Mouse (Mus musculus) myocyte (in vitro differentiated cells): Measurements from ENCODE around the gene Kremen1. TPM values are rescaled to one million over a fixed set of nuclear protein-coding genes. Genes with fewer than 3 reads are reported as not detected.

Experiments used
- H3K27me3 ChIP-seq: one replicate; pipeline ENCODE4 v1.6.1; 2011; ENCODE audit not compliant: control insufficient read depth, insufficient read depth, insufficient read length
- H3K36me3 ChIP-seq: one replicate; pipeline ENCODE4 v1.6.1; 2011; ENCODE audit not compliant: control insufficient read depth, insufficient read depth
- H3K4me2 ChIP-seq: one replicate; pipeline ENCODE4 v1.6.1; 2011; ENCODE audit warnings: low read depth, control low read depth
- H3K4me3 ChIP-seq: one replicate; pipeline ENCODE4 v1.5.1; 2011; ENCODE audit warnings: mild to moderate bottlenecking, control low read depth, moderate library complexity
- H3K79me2 ChIP-seq: one replicate; pipeline ENCODE4 v1.6.1; 2011; ENCODE audit not compliant: control insufficient read depth, insufficient read depth
- H3ac ChIP-seq: one replicate; pipeline ENCODE4 v1.6.1; 2011; ENCODE audit not compliant: control insufficient read depth, insufficient read length
- CEBPB ChIP-seq: IDR thresholded peaks from 2 replicates; pipeline ENCODE4 v1.6.1; 2011; ENCODE audit warnings: mild to moderate bottlenecking, moderate library complexity; ENCODE audit not compliant: poor library complexity, insufficient read depth, severe bottlenecking
- E2F4 ChIP-seq: IDR thresholded peaks from one replicate; pipeline ENCODE4 v1.6.1; 2011; ENCODE audit warnings: mild to moderate bottlenecking, control low read depth, moderate library complexity; ENCODE audit not compliant: insufficient read depth
- MAX ChIP-seq: IDR thresholded peaks from one replicate; pipeline ENCODE4 v1.6.1; 2011; ENCODE audit warnings: low read depth, mild to moderate bottlenecking, control low read depth
- MYOD1 ChIP-seq, 3 experiments: IDR thresholded peaks; one replicate each; pipeline ENCODE4 v1.6.1; 2011; ENCODE audit warnings: control low read depth in 2 of 3, low read depth in 2 of 3, mild to moderate bottlenecking in 2 of 3, moderate library complexity in 1 of 3; ENCODE audit not compliant: insufficient read length in 2 of 3, control insufficient read depth in 1 of 3
- MYOG ChIP-seq, 3 experiments: IDR thresholded peaks; one replicate each; pipeline ENCODE4 v1.6.1; 2011; ENCODE audit warnings: control low read depth in 2 of 3, low read depth in 2 of 3, mild to moderate bottlenecking in 2 of 3; ENCODE audit not compliant: insufficient read length in 2 of 3, control insufficient read depth in 1 of 3, insufficient read depth in 1 of 3
- POLR2A ChIP-seq: IDR thresholded peaks from one replicate; pipeline ENCODE4 v1.6.1; 2011; ENCODE audit warnings: low read depth, mild to moderate bottlenecking, control low read depth, moderate library complexity; ENCODE audit not compliant: insufficient read length
- POLR2AphosphoS2 ChIP-seq: IDR thresholded peaks from one replicate; pipeline ENCODE4 v1.6.1; 2011; ENCODE audit warnings: low read depth, control low read depth; ENCODE audit not compliant: insufficient read length
- REST ChIP-seq: IDR thresholded peaks from one replicate; pipeline ENCODE4 v1.6.1; 2011; ENCODE audit warnings: mild to moderate bottlenecking, control low read depth, moderate library complexity; ENCODE audit not compliant: insufficient read depth, insufficient read length
- SRF ChIP-seq: IDR thresholded peaks from one replicate; pipeline ENCODE4 v1.6.1; 2011; ENCODE audit warnings: low read depth; ENCODE audit not compliant: control insufficient read depth, insufficient read length
- TCF12 ChIP-seq: IDR thresholded peaks from one replicate; pipeline ENCODE4 v1.6.1; 2011; ENCODE audit warnings: mild to moderate bottlenecking, control low read depth; ENCODE audit not compliant: poor library complexity, insufficient read depth, severe bottlenecking
- TCF3 ChIP-seq: IDR thresholded peaks from one replicate; pipeline ENCODE4 v1.6.1; 2011; ENCODE audit warnings: low read depth, control low read depth; ENCODE audit not compliant: insufficient read length
- USF1 ChIP-seq: IDR thresholded peaks from one replicate; pipeline ENCODE4 v1.6.1; 2011; ENCODE audit warnings: low read depth, mild to moderate bottlenecking, control low read depth, moderate library complexity
- polyA plus RNA-seq: library from polyadenylated mRNA; unstranded; fragments of >200 nt; fragmentation: generic; extraction: Trizol; gene quantifications from one replicate; pipeline ENCODE4 v1.2.1, GENCODE M21; 2012; ENCODE audit warnings: missing spikeins

Gene Kremen1
- polyA plus RNA-seq, 1 experiment: 79.3 TPM

GRCm38 (mm10) chr11:5163421-5163820 is 97.9 kb downstream of the Kremen1 start:
- Histone ChIP-seq H3ac (no peak overlapping the region), H3K79me2 (no peaks in the 10 kb centered on the region), H3K4me3 (no peak overlapping the region), H3K27me3 (peaks cover 7% of the 10 kb centered on the region), H3K36me3 (no peaks in the 10 kb centered on the region), H3K4me2 (no peak overlapping the region)
- TF ChIP-seq E2F4: no peak
- TF ChIP-seq SRF: no peak
- no peak for TF ChIP-seq MAX
- TF ChIP-seq TCF3: no peak
- TF ChIP-seq MYOG (IDR thresholded peaks at IDR 0.05; ENCODE audit: control insufficient read depth in 1 of 3, insufficient read depth in 1 of 3, insufficient read length in 2 of 3, low read depth in 2 of 3): no peak
- no peak for TF ChIP-seq POLR2AphosphoS2
- TF ChIP-seq TCF12: no peak
- TF ChIP-seq POLR2A: no peak
- TF ChIP-seq CEBPB: no peak
- TF ChIP-seq MYOD1 (IDR thresholded peaks at IDR 0.05; ENCODE audit: control insufficient read depth in 1 of 3, insufficient read length in 2 of 3, low read depth in 2 of 3): no peak
- TF ChIP-seq REST: no peak
- no peak for TF ChIP-seq USF1

DNA sequence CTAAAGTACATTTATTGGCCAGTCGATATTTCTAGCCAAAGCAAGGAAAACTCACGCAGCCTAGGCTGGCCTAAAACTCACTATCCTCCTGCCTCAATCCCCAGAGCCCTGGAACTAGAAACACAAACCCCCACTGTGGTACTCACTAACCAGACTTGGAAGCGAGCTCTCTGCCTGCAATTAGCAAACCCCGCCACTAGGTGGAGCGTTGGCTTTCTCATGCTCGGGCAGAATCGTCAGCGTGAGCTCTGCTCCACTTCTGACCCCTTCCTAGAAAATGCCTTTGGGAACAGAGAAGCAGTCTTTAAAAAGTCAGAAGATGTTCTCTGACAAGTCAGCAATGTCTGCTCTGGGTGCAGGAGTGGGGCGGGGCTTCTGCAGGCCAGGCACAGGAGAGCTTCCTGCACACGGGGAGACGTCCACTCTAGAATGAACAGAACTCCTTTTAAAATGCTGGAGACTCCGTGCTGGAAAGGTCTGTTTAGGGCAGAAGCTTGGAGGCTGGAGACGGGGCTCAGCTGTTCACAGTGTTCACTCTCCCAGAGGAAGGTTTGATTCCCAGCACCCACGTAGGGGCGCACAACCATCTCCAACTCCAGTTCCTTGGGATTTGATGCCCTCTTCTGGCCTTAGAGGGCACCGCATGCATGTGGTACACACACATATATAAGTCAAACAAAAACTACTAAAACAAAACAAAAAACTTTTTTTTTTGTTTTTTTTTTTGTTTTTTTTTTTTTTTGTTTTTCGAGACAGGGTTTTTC is 100.5 kb downstream of the Kremen1 start:
- no peak overlapping the region for H3K4me3 ChIP-seq
- H3K79me2 ChIP-seq: no peaks in the 10 kb centered on the region
- TF ChIP-seq E2F4: no peak
- no peak for TF ChIP-seq MYOD1 (IDR thresholded peaks at IDR 0.05; ENCODE audit: control insufficient read depth in 1 of 3, insufficient read length in 2 of 3, low read depth in 2 of 3)
- no peak for TF ChIP-seq POLR2A
- TF ChIP-seq MYOG (IDR thresholded peaks at IDR 0.05; ENCODE audit: control insufficient read depth in 1 of 3, insufficient read depth in 1 of 3, insufficient read length in 2 of 3, low read depth in 2 of 3): no peak
- no peak for TF ChIP-seq TCF3
- no peak for TF ChIP-seq REST
- no peak for TF ChIP-seq POLR2AphosphoS2
- no peak for TF ChIP-seq SRF
- no peak for TF ChIP-seq TCF12
- no peak overlapping the region for H3ac ChIP-seq
- H3K36me3 ChIP-seq: no peaks in the 10 kb centered on the region
- H3K4me2 ChIP-seq: no peak overlapping the region
- peaks cover 12% of the 10 kb centered on the region for H3K27me3 ChIP-seq

GRCm38 (mm10) chr11:5158056-5158455 is 103.3 kb downstream of the Kremen1 start:
- no peak overlapping the region for H3K4me2 ChIP-seq
- TF ChIP-seq TCF3 (no peak), USF1 (no peak), POLR2A (no peak), REST (no peak), MYOD1 (IDR thresholded peaks at IDR 0.05; ENCODE audit: control insufficient read depth in 1 of 3, insufficient read length in 2 of 3, low read depth in 2 of 3) (no peak), CEBPB (no peak), POLR2AphosphoS2 (no peak), TCF12 (no peak), MAX (no peak), MYOG (IDR thresholded peaks at IDR 0.05; ENCODE audit: control insufficient read depth in 1 of 3, insufficient read depth in 1 of 3, insufficient read length in 2 of 3, low read depth in 2 of 3) (no peak), SRF (no peak), E2F4 (no peak)
- H3K27me3 ChIP-seq: peaks cover 12% of the 10 kb centered on the region
- H3K79me2 ChIP-seq: no peaks in the 10 kb centered on the region
- H3K4me3 ChIP-seq: no peak overlapping the region
- no peak overlapping the region for H3ac ChIP-seq
- no peaks in the 10 kb centered on the region for H3K36me3 ChIP-seq

GRCm38 (mm10) chr11:5154961-5155805 is 106.2 kb downstream of the Kremen1 start:
- Histone ChIP-seq H3K79me2 (no peaks in the 10 kb centered on the region), H3K4me2 (no peak overlapping the region)
- TF ChIP-seq TCF12: no peak
- no peak for TF ChIP-seq TCF3
- TF ChIP-seq REST: no peak
- no peak for TF ChIP-seq CEBPB
- no peak for TF ChIP-seq MYOD1 (IDR thresholded peaks at IDR 0.05; ENCODE audit: control insufficient read depth in 1 of 3, insufficient read length in 2 of 3, low read depth in 2 of 3)
- no peak for TF ChIP-seq MAX
- no peak for TF ChIP-seq E2F4
- TF ChIP-seq POLR2AphosphoS2: no peak
- TF ChIP-seq POLR2A: no peak
- no peak for TF ChIP-seq MYOG (IDR thresholded peaks at IDR 0.05; ENCODE audit: control insufficient read depth in 1 of 3, insufficient read depth in 1 of 3, insufficient read length in 2 of 3, low read depth in 2 of 3)
- no peak for TF ChIP-seq USF1
- TF ChIP-seq SRF: no peak

More at GRCm38 (mm10) chr11:5154961-5155805, 106.2 kb downstream of the Kremen1 start:
- Histone ChIP-seq H3ac (no peak overlapping the region), H3K36me3 (no peaks in the 10 kb centered on the region), H3K27me3 (peaks cover 18% of the 10 kb centered on the region), H3K4me3 (no peak overlapping the region)
